Mouse (Mus musculus): ENCODE results near the gene Prkd1.

DNA sequence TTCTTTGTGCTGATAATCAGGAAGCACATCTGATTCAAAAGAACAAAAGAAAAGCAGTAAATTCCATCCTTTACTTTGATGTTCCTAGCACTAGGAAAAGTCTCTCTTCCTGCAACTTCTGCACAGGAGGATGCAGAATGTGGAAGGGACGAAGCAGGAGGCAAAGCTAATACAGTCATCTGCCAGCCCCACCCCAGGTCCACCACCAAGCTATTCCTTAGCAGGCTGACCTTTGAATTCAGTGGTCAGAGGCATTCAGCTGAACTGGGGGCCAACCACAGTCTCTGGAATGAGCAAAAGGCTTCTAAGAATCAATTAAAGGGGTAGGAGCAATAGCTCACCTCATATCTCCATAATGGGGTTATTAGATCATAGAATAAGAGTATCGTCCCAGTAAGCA, 140.1 kb downstream of the Prkd1 start:
- TF ChIP-seq CTCF (IDR thresholded peaks at IDR 0.05) (no peak), EP300 (IDR thresholded peaks at IDR 0.05; ENCODE audit: insufficient read depth, low read depth, low read length) (no peak), POLR2A (IDR thresholded peaks at IDR 0.05; ENCODE audit: insufficient read depth, low read depth, low read length) (no peak)

Measured in heart, adult 2 months (tissue).